Mouse (Mus musculus): ENCODE measurements around the gene Arpc4.
"Not testable (repeated sequence)": the region's sequence is repeated elsewhere in the genome, so short reads cannot be mapped to it uniquely, and the experiment has no call there.

Arpc4 gene

DNA sequence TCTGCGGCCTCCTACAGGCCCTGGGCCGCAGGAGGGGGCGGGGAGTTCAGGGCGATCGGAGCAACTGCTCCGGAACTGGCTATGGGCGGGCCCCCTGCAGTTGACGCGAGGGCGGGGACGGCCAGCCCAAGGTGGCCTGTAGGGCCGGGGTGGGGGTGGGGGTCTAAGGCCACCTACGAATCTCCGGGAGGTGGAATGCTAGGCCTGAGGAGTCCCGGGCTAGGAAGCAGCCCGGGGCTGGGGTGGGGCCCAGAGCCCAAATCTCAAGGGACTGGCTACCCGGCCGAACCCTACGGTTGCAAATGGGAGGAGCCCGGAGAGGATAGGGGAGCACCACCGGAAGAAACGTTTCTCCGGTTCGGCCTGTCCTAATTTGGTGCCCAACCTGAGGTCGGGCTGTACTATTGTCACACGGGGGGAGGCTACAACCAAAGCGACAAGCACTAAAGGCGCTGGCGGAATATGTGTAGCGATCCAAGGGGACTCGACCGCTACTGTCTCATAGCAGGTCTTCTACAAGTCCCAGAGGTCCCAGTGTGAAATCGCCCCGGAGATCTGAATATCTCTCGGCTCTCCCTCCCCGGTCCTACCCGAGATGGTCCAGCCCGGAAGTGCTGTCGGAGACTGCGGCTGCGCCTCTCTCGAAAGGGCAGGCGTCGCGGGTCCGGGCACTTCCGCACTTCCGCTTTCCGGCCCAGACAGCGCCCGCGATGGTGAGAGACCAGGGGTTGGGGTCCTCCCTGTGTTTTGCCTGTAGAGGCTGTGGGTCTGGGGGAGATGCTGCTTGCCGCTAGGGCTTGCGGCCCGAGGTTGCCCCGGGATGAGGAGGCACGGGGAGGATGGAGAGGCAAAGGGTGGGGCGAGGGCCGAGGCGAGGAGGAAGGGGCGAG is at the start of gene Arpc4, which contains the start of gene Tada3:
Arpc4 (plus strand) TSS at position 620 of the 890 bp plus-strand sequence.
Tada3 (minus strand) TSS at position 388 of the 890 bp plus-strand sequence.
- peak; percentile 82 to 91 for DNase-seq (ENCODE audit: low spot score in 2 of 2)

DNA sequence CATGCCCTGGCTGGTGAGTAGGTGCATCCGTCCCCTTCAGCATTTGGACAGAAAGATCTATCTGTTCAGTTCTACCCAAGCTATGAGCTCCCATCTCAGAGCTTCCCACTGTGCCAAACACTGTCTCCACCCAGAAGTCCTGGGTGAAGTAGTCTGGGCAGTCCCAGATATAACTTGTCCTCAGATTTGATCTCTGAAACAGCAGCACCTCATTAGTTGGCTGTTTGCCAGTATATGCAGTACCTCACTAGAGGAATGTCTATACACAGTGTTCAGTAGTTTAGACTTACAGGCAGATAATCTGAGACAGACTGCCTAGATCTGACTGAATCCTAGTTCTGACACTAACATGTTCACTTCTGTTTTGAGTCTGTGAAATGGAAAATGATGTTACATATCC is 48.5 kb upstream of the Arpc4 start:
- DNase-seq (ENCODE audit: low spot score in 2 of 2): no peak

DNA sequence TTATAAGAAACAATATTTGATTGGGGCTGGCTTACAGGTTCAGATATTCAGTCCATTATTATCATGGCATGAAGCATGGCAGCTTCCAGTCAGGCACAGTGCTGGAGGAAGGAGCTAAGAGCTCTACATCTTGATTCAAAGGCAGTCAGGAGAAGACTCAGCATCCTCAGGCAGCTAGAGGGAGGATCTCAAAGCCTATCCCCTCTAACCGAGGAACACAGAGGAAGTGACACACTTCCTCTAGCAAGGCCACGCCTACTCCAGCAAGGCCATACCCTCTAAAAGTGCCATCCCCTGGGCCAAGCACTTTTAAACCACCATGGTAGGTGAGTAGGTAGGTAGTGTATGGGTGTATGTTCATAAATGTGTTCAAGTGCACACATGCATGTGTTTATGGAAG is 47.4 kb upstream of the Arpc4 start:
- DNase-seq (ENCODE audit: low spot score in 2 of 2): no peak

DNA sequence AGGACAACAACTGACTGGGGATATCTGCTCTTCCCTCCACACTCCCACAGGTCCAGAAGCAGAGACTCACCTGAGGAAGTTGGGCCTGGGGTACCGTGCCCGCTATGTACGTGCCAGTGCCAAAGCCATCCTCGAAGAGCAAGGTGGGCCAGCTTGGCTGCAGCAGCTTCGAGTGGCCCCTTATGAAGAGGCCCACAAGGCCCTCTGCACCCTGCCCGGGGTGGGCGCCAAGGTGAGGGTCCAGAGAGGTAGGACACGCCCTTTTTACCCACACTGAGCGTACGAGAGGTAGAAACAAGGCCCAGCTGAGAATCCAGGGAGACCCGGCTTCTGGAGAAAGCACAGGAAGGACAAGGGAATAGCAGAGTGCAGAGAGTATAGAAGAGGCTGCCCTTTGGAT is 46.2 kb upstream of the Arpc4 start:
- DNase-seq (ENCODE audit: low spot score in 2 of 2): no peak

DNA sequence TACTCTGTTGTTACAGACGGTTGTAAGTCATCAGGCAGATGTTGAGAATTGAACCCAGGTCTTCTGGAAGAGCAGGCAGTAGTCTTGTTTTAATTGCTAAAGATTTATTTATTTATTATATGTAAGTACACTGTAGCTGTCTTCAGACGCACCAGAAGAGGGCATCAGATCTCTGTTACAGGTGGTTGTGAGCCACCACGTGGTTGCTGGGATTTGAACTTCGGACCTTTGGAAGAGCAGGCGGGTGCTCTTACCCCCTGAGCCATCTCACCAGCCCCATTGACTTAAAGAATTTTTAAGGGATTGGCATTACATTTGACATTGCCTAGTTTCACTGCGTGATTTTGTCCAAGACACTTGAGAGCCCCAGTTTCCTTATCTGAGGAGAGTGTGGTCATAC is 45.2 kb upstream of the Arpc4 start:
- not testable (repeated sequence) for DNase-seq (ENCODE audit: low spot score in 2 of 2)

DNA sequence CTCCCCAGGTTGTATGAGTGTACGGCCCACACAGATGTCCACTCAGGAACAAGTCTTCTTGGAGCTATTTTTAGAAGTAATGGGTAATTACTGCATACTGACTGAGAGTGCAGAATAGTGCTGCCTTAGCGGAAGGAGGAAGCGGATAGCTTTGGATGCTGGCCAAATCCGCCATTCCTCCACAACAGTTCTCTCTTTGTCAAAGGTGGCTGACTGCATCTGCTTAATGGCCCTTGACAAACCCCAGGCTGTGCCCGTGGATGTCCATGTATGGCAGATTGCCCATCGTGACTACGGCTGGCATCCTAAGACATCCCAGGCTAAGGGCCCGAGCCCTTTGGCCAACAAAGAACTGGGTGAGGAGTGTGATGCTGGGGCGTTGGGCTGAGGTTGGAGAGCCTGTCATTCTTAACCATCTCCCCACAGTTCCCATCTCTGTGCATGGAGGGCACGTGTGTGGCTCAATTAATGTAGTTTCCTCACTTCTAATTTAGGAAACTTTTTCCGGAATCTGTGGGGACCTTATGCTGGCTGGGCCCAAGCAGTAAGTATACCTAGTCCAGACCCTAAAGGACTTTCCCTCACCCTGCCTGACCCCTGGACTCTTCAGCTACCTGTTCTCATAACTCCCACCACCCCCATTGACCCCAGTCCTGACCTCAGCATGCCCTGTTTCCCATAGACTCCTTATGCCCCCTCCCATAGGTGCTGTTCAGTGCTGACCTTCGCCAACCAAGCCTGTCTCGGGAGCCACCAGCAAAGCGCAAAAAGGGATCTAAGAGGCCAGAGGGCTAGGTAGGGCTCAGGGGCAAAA is 44.6 kb upstream of the Arpc4 start:
- DNase-seq (ENCODE audit: low spot score in 2 of 2): peak in 1 of 2 experiments; percentile 73

DNA sequence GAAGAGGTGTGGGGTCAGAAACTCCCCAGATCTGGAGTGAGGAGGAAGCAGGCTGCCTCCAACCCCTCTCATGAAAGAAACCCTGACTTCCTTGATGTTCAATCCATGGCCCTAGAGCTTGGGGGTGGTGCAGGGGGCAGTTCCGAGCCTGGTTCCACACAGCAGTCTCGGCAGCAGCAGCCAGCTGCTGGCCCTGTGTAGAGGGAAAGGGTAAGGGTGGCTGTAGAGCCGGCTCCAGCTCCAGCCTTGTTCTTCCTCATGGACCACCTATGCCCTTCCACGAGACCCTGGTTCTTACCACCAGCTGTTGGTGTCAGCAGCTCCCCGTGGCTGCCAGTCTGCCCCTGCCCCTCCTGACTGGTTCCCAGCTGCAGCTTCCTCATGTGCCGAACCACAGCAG is 43.7 kb upstream of the Arpc4 start:
- DNase-seq (ENCODE audit: low spot score in 2 of 2): no peak

GRCm38 (mm10) chr6:113336852-113337620 is 40.9 kb upstream of the Arpc4 start:
- DNase-seq (ENCODE audit: low spot score in 2 of 2): no peak

DNA sequence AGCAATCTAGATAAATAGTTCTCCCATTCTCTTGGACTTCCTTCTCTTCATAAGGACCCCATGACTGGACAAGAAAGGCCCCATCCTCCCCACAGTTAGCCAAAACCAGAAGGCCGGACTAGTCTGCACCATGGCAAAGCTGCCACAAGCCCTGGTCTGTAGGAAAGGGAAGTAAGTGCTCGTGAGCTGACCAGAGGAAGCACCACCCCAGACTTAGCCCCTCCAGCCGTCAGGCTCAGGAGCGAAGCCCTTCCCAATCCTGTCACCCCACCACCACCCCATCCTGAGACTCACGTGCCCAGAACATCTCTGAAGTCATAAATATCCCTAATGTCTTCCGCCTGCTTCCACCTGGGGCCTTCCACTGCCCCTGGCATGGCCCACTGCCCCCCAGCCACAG is 36.3 kb upstream of the Arpc4 start:
- no peak for DNase-seq (ENCODE audit: low spot score in 2 of 2)

- no peak for DNase-seq (ENCODE audit: low spot score in 2 of 2)
Measured at GRCm38 (mm10) chr6:113342297-113342696, 35.6 kb upstream of the Arpc4 start.

DNA sequence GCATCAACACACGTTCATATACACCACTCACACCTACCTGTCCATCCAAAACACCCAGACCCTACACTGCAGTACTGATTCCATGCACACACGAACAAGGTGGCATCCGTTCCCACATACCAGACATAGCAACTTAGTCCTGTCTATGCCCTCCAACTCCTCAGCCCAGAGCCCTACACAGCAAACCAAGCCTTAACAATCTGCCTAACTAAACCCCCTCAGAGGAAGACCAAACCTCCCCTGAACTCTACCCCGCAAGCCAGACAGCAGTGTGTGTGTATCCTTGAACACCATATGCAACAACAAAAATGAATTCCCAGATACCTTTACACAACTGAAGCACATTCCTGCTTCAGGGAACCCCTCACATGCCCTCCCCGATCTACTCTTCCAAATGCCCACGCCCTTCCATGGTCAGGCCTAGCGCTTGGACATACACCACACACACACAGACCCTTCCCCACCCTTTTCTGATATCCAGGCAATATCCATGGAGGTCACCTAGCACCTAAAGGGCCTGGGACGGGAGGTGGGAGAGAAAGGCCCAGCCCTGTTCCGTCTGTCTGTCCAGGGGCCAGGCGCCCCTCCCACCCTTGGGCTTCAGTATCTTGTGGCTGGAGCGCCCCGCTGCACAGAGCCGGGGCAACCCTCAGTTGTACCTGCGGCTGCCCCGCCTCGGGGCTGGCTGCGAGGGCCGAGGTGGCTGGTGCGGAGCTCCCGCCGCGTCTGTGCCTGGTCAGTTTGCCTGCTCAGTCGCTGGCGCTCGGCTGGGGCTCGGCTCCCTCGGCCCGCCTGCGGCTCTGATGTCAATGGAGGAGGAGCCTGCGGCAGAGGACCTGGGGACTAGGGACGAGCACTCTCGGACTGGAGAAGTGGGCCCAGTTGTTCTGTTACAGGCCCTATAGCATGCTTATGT is 34.5 kb upstream of the Arpc4 start, which contains the start of gene Camk1:
Camk1 (minus strand) TSS at position 808 of the 916 bp plus-strand sequence.
- DNase-seq (ENCODE audit: low spot score in 2 of 2): peak in 1 of 2 experiments; percentile 79

DNA sequence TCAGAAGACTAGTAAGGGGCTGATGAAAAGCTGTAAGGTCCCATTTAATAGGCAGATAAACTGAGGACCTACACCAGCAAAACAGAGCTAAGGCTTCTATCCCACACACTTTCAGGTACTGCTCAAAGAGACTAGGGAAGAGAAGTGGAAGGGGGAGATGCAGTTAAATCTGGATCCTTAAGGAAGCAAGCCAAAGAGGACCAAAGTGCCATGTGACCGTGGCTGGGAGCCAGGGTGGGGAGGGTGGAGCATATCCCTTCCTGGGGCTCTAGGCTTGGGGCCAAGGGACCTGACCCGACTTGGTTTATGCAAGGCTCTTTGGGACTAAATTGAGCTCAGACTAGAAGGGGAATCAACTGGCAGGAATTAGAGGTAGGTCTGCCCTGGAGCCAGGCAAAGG is 33.6 kb upstream of the Arpc4 start:
- DNase-seq (ENCODE audit: low spot score in 2 of 2): no peak

DNA sequence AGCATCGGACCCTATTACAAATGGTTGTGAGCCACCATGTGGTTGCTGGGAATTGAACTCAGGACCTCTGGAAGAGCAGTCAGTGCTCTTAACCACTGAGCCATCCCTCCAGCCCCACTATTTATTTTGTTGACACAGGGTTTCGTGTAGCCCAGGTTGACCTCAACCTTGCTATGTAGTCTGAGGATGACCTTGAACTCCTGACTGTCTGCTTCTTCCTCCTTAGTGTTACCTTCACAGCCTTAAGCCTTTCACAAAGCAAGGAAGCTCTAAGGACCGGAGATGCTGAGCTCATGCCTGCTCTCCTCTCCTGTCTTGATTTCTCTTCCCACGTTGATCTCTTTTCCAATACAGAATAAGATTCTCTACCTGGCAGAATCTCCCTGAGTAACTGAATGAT is 31.0 kb upstream of the Arpc4 start:
- no peak for DNase-seq (ENCODE audit: low spot score in 2 of 2)

GRCm38 (mm10) chr6:113350538-113350937 is 27.4 kb upstream of the Arpc4 start:
- no peak for DNase-seq (ENCODE audit: low spot score in 2 of 2)

DNA sequence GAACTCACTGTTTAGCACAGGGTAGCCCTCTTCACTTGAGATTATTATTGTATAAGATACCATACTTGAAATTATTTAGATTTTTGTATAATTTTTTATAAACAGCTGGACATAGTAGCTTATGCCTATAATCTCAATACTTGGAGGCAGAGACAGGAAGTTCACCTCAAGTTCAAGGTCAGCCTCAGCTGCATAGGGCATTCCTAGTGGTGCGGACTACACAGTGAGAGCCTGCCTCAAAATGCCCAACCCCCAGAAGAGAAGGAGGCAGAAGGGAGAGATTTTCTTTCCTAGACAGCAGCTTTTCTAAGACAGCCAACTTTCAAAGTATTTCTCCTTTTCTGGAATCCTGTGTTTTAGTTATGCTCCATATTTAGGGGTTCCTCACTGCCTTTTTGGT is 26.8 kb upstream of the Arpc4 start:
- no peak for DNase-seq (ENCODE audit: low spot score in 2 of 2)

- no peak for DNase-seq (ENCODE audit: low spot score in 2 of 2)
Measured at GRCm38 (mm10) chr6:113351653-113352052, 26.3 kb upstream of the Arpc4 start.

GRCm38 (mm10) chr6:113352820-113353219 is 25.1 kb upstream of the Arpc4 start:
- no peak for DNase-seq (ENCODE audit: low spot score in 2 of 2)

GRCm38 (mm10) chr6:113353696-113354095 is 24.2 kb upstream of the Arpc4 start:
- DNase-seq (ENCODE audit: low spot score in 2 of 2): no peak

GRCm38 (mm10) chr6:113361476-113361875 is 16.4 kb upstream of the Arpc4 start:
- DNase-seq (ENCODE audit: low spot score in 2 of 2): no peak

DNA sequence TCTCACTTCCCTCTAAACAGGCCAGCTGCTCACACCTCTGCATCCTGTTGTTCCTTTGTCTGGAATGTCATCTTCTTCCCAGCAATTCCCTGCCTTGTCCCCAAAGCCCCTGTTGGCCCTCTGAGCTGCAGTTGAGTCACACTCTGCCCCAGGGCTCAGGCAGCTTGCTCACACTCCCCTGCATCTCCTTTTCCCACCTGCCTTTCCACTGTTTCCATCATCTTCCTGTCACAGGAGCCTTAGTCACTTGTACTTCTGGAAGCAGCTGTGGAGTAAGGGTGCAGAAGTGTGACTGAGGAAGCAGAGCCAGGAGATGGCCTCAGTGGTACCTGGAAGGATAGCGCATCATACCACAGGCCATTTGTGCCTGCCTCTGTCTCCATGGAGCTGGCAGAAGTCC is 15.7 kb upstream of the Arpc4 start:
- no peak for DNase-seq (ENCODE audit: low spot score in 2 of 2)

Measured in left cerebral cortex, adult 9 months (tissue).